Mouse (Mus musculus) 416B (cell line): ENCODE results near the gene 4930402F06Rik.
A peak's percentile ranks its signal among the peaks of the same experiment; 100 is the strongest.

Source experiments
- DNase-seq: peaks from one replicate; pipeline ENCODE4 v3.0.0; 2011; ENCODE audit warnings: low read depth

Gene 4930402F06Rik

DNA sequence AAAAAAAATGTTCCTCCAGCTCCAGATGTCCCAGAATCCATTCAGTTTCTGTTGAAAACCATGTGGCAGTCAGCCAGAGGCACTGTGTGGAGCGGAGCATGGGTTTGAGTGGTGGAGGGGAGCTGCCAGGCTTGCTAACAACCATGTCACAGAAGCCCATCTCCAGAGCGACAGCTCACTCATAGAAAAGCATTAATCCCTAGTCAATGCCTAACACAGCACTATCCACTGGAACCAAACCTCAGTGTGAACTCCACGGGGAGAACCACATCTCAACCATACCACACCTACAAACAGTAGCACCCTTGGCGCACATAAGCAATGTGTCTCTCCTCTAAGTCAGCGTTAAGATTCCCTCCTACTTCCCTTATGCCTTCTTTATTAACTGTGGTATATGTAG, at the start of gene 4930402F06Rik:
TSS of gene 4930402F06Rik (minus strand) at position 80 of the 400 bp plus-strand sequence.
- DNase-seq: no peak

DNA sequence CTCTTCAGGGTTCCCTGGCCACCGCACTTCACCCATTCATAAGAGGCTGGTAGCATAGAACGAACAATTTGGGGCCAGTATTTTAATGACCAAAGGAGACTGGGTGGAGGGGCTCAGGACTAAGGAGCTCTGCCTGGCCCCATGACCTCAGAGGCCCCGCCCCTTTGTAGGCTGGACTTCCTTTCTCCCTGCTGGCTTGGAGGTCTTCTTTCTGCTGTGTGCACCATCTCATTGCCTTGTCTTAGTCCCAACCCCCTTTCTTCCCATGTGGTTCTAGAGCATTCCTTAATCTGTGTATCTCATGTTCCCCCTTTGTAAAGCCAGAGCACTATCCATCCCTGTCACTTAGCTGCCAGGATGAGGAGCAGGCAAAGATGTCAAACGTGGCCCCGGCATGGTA, 49.3 kb upstream of the 4930402F06Rik start:
- DNase-seq: no peak

DNA sequence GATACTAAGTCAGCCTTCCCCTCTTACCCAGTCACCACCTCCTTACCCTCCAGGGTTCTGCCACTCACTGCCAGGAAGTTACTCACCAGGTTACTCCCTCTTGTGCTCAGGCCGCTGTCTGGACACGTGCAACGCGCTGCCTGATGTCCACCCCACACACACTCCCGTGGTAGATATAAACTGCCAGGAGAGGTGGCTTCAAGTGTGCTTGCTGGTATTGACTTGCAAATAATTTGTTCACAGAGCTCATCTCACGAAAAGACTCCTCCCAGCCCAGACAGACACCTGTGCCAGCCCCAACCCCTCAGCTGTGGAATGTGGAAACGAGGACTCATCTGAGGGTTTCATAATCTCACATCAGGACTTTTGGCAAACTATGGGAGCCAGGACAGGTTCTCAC, 48.6 kb upstream of the 4930402F06Rik start:
- DNase-seq: peak; percentile 82

DNA sequence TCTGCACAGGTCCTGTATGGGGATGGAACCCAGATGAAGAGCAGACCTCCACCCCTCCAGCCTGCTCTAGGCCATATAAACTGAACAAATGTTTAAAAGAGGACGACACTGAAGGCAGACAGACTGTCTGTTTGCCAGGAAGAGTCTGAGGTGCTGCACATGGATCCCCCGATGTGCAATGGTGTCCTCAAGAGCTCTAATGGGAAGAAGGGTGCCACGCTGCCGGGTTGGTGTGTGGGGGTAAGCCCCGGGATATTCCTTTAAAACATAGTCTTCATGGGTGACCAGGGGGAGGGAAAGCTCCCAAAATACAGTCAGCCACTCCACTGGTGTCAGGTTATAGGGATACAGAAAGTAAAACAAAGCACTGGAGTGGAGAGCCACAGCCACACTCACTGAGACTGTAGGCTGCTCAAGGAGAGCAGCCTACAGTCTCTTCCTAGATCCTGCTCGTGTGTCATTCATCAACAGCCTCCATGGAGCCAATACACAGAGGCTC, 47.8 kb upstream of the 4930402F06Rik start:
- no peak for DNase-seq

DNA sequence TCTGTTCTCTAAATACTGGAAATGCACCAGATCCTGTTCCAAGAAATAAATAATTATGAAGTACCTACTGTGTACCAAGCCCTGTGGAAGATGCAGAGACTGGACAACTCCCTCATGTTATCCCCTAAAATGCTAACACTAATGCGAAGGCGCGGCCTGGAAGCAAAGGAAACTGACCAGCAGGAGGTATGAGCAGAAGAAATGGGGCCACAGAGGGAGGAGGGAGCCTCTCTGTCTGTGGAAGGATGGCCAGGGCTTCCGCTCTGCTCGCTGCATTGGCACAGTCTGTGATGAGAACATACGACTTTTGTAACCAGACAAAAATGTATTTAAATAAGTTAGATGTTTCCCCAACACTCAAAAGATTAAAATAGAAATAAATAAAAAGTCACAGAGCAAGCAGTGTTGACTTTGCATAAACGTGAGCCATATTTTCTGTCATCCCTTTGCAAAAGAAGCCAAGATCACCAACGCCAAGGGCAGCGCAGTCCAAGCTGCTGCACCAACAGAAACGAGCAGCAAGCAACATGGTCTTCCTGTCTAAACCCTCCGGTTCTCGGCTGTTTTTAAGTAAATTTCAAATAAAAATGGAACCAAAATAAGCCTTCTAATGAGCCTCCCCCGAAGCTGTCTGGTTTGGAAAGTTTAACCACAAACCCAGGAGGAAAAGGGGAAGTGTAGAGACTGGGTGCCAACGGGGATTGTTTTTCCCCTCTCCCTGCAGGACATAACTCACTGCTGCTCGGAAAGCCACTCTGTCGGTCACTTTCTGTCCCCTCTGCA, 47.2 kb upstream of the 4930402F06Rik start:
- peak; percentile 60 for DNase-seq

DNA sequence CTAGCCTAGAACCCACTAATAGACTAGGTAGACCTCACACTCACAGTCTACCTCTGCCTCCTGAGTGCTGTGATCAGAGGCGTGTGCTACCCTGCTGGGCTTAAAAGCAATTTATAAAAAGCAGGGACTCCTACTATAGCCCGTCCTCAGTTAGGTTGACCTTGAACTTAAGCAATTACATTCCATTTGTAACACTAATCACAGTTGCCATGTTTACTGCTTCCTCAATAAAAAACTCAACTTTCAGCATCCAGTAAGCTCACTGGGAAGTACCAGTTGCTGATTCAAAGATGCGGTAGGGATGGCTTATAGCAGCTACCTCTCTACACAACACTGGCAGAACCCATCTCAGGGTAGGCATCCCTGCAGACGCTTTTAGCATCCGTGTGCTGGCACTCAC, 46.4 kb upstream of the 4930402F06Rik start:
- no peak for DNase-seq

DNA sequence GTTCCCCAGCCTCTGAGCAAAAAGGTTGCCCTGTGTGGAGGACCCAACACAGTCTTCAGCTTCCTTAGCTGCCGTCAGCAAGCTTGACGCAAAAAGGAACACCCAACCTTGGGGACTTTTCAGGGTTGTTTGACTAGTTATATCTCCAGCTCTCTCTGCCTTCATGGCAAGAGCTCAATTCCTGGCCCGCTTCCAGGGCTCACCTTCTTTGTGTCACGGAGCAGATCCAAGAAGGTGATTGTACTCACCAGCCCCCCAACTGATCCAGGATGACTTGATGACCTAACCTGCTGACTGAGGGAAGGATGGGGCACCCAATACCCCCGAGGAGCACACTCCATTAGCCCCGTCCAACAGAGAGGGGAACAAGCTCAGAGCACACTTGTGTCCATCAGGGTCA, 45.1 kb upstream of the 4930402F06Rik start:
- DNase-seq: no peak

DNA sequence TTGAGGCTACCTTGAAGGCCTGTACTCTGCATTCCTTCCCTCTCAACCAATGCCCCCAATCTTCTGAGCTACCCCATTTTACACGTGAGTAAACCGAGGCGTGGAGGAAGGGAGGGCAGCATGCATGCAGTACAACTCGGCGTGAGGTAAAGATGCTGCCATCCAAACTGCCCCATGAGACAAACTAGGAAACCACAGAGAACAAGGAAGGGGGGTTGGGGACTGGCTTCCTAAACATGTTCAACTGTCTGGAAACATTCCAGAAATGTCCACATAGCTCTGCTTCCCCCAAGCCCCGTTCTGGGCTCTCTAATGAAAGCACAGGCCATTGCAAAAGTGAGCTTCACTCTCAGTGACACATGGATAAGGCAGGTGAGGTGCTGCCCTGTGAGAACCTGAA, 44.4 kb upstream of the 4930402F06Rik start:
- peak; percentile 62 for DNase-seq

DNA sequence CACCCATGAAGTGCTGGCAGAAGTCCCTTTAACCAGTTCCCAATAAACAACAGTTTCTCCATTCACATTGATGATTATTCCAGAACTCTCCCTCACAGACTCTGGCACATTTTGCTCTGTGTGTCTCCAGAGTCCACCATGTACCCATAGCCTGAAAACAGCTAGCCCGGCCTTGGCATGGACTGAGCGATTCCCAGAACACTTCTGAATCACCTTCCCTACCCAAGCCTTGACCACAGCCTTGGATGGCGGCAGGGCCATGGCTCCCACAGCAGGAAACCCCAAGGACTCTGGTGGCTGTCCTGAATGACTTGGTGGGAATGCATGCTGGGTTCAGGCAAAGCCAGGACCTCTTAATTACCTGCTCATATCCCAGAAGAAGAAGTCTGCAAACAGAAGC, 43.5 kb upstream of the 4930402F06Rik start:
- no peak for DNase-seq

DNA sequence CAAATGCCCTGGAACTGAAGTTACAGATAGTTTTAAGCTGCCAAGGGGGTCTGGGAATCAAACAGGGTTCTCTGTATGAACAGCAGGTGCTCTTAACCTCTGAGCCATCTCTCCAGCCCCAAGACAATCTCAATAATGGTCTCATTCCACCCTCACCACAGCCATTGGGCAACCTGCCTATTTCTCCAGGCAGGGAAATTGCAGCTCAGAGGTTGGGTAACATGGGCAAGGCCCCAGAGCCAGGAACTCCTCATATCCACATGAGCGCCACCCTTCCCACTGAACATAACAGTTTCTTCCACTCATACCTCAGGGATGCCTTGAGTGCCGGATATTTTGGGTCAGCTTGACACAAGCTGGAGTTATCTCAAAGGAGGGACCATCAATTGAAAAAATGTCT, 40.8 kb upstream of the 4930402F06Rik start:
- peak; percentile 54 for DNase-seq

DNA sequence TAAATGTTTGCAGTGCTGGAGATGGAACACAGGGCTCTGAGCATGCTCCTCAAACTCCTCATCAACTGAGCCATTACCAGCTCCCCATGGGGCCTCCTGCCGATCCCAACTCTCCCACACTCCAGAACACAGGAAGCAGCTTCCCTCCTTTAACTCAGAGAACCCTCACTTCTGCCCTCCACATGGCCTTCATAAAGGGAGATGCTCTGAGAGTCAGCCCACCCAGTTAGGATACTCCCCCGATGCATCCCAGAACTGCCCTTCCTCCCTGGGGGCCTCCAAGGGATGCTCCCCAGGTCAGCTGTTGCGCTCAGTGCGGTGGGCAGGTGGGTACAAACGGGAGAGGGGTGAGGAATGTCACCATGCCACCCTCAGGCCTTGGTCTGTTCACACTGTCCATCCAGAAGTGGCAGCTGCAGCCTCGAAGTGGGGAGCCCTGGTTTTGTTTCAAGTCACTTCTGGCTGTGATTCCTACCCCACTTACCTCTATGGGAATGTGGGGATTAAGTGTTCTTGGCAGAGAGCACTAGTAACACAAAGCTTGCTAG, 37.7 kb upstream of the 4930402F06Rik start:
- no peak for DNase-seq

DNA sequence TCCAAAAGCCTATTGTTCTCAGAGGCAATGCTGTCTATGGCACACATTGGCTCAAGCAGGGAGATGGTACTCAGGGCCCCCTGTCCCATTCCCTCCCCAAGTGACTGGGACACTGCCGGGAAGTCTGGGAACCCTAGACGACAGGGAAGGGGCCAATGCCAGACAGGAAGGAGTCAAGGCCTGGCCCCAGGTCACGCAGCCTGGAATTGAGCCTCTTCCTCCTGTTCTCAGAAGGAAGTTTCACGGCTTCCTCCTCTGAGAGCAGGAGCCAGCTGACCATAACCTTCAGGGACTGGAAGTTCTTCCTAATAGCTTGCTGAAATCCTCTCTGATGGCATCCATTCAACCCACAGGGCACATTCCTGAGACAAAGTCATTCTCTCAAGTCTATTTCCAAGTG, 36.5 kb upstream of the 4930402F06Rik start:
- DNase-seq: no peak

DNA sequence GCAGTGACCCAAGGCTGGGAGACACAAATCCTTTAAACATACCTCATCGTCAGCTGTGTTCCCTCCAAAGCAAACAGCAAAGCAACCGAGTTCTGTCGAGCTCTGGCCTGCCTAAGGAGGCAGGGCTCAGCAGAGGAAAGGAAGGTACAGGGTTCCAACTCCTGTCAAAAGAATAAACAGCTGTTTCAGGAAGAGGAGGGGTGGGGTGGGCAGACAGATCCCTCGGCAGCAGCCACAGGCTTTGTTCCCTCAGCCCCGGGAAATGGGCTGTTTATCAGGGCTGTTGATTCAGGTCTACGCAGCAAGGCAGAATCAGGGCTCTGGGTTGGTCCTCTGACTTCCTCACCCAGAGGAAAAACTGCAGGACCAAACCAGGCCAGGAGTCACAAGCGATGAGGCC, 35.5 kb upstream of the 4930402F06Rik start:
- DNase-seq: no peak

DNA sequence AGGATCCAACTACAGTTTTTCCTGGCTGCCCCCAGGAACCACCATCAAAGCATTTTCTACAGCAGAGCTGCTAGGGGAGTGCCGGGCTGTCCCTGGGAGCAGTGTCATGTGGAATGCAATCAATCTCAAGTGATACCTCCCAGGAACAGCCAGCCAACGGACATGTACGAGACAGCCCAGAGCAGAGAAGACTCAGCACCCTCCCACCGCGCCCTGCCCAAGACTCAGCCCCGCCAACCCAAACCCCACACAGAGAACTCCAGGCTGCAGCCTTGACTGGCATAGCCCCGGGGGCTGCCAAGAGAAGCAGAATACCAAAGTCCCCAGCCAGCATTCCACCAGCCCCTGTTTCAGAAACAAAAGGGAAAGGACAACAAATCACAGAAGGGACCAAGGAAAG, 35.0 kb upstream of the 4930402F06Rik start:
- no peak for DNase-seq

DNA sequence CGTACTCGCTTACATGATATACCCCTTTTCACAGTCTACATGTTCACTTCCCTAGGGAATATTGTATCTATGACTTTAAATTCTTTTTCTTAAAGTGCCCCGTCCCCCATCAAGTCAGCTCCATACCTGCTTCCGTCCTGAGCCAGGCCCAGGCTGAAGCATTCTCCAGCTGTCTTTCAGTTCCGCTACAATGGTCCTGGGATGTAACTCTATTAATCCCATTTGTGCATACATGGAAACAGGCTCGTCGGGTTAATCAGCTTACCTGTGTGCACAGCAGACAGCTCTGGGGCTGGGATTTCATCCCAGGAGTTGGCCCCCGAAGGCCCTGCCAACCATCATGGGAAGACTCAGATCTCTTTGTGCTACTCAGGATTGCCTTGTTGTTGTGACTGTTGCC, 33.8 kb upstream of the 4930402F06Rik start:
- no peak for DNase-seq

DNA sequence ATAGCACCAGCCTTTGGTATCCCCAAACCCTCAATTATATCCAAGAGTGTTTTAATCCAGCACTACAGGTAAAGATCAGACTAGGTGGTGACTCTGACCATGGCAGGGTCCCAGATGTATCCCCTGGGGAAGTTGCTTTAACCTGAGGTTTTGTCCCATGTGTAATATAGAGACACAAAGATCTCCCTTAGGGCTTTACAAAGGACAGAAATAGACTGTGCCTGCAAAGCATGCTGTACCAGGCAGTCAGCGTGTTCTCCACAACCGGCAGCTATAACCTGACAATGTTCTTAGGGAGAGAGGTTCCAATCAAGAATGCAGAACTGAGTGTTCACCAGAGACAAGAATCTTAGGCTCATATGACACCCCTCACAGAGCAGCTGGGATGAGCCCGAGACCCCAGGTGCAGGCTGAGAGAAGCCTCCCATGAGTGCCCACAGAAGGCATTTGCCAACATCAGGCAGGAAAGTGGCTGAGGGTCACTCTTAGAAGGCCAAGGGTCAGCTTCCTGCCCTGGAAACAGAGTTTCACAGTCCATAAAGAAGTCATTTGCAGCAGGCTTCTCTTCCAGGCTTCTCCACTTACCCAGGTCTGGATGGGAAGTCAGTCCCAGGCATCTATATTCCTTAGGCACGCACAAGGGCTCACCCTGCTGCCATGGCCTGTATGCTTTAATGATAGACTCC, 31.8 kb upstream of the 4930402F06Rik start:
- no peak for DNase-seq

DNA sequence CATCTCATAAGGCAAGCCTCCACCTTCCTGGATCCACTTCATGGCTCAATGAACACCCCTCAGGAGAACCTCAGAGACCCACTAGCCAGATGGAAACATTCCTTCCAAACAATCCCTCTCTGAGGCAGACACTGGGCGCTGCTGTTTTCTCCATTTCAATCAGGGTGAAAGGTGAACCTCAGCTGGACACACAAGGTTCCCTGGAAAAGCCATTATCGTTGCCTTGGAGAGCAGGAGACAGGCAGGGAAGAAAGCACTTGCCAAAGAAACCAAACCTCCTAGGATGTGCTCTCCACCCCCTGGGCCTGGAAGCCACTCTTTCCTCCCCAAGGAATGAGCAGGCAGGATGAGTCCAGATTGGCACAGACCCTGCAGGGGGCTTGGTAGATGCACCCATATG, 30.6 kb upstream of the 4930402F06Rik start:
- DNase-seq: no peak

DNA sequence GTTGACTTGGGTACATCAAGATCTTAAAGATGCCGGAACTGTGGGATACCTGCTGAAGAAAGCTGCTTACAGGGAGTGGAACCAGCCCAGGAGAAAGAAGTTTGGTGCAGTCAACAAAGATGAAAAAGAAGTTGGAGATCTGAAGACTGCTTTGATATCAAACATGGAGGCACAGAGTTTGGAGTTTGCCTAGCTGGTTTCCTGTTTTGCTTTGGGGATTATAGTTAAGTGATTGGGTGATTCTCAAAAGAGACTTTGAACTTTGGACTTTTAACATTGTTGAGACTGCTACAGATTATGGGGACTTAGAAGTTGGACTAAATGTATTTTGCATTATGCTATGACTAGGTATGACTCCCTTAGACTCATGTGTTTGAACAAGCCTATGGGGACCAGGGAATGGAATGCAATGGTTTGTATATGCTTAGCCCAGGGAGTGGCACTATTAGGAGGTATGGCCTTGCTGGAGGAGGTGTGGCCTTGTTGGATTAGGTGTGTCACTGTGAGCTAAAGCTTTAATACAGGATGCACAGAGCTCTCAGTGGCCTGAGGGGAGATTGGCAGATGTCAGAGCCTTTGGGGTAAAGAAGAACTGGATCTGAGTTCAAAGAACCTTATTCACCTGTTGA, 26.9 kb upstream of the 4930402F06Rik start:
- DNase-seq: no peak

DNA sequence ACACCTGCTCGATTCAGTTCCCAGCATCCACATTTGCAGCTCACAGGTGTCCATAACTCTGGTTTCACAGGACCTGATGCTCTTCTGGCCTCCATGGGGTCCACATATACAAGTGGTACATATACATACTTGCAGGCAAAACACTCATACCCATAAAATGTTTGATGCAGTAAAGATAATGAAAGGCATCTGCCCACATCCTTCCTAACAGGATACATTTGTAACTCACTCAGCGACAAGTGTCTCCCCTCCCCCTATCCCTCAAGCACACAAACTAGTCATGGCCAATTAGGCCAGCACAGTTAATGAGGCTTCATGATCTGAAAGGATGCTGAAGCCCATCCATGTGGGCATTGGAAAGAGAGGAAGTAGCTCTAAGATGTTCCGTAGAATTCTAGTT, 25.4 kb upstream of the 4930402F06Rik start:
- peak; percentile 84 for DNase-seq

DNA sequence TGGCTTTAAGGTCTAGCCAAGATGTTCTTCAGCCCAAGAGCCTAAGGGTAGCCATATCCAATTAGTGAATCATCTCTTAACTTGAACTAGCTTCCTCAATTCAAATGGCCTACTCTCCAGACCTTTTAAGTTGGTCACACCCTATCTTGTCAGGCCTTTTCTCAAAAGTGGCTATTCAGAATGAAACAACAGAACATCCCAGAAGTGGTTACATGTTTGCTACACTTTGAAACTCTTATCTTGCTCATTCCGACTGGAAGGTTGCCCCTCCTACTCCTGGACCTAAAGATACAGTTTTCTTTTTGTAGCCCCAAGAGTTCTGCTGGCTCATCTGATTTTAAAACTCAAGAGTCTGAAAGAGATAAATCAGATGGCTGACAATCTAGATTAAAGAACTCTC, 23.7 kb upstream of the 4930402F06Rik start:
- no peak for DNase-seq

DNA sequence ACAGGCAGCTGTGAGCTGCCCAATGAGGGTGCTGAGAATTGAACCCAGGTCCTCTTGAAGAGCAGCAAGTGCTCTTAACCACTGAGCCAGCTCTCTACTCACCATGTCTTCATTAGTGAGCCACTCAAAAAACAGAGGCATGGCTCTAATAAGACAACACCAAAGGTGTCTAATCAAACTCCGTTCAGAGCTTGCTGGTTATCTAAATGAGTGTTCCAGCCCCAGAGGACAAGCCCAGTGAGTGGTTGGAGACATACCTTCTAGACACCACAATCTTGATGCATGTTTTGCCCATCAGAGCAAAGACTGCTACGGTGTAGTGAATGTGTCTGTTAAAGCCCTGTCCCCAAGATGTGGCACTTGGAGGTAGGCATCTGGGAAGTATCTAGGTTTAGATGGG, 22.7 kb upstream of the 4930402F06Rik start:
- DNase-seq: no peak

DNA sequence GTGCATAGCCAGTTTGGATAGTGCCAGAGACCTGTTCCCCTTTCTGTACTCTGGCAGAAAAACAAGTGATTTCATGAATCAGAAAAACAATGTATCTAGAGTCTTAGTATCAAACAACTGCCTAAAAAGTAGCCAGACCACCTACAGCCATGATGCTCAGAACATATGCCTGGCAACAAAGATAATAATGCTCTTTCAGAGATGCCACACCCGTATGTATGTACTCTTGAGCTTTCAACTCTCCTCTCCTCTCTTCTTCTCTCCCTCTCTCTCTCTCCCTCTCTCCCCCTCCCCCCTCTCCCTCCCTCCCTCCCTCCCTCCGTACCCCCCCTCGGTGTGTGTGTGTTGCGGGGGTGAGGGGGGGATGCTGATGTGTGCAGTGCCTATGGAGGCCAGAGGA, 22.3 kb upstream of the 4930402F06Rik start:
- DNase-seq: no peak

DNA sequence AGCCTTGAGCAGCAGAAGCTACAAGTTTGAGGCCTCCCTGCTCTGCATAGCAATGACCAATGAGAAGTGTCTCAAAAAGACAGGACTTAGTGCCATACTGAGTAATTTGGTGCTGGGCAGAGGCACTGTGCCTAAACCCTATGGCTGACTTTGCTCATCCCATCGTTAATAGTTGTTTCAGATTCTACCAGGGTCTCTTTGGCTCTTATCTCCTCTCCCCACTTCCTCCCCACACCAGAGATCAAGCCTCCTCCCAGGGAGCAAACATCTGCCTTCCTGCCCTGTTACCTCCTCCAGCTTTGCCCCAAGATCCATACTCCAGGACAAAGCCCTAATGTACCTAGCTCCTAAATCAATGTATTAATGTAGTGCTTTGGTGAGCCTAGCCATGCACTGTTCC, 20.3 kb upstream of the 4930402F06Rik start:
- no peak for DNase-seq
